Mouse (Mus musculus) cortical plate, adult 2 months (tissue): ENCODE measurements at regions not wholly inside any gene's neighbourhood (a gene's known extent, or its start where the extent isn't known, plus 50 kb on each side); places are given as distances from the start of the nearest gene placed in this dataset.

Source experiments
- CTCF ChIP-seq: fragments of 200-500 bp; IDR thresholded peaks from 2 replicates; pipeline ENCODE4 v1.5.1; 2011; ENCODE audit warnings: mild to moderate bottlenecking, control low read depth, low read length; ENCODE audit not compliant: insufficient read depth; ENCODE audit errors: extremely low read depth
- POLR2A ChIP-seq: fragments of 200-500 bp; IDR thresholded peaks from 2 replicates; pipeline ENCODE4 v1.6.1; 2011; ENCODE audit warnings: mild to moderate bottlenecking, low read length, control low read depth; ENCODE audit not compliant: insufficient read depth; ENCODE audit errors: extremely low read depth

GRCm38 (mm10) chr15:56166236-56166635, 1311.2 kb downstream of the Slc22a22 start:
- TF ChIP-seq CTCF (no peak), POLR2A (no peak)
